Mouse (Mus musculus): ENCODE results near the gene Olfr994.

Olfr994 gene

DNA sequence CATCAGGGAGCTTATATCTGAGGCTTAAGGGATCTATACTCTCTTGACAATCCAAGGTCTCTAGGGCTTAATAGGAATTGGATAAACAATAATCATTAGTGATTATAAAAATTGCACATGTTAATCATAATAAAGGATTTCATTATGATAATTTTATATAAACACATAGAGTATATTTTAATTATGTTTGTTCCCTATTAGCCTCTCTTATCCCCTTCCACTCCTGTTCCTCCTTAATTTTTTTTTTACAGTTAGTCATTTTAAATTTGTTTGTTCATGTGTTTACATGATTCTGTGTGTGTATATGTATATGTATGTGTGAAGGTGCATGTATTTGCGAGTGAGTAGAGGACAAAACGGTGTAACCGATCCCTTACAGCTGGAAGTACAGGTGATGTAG, at the start of gene Olfr994:
Gene Olfr994, minus strand, starts transcription at position 101 of the 400 bp plus-strand sequence.
- no peak for DNase-seq (ENCODE audit: low spot score)

DNA sequence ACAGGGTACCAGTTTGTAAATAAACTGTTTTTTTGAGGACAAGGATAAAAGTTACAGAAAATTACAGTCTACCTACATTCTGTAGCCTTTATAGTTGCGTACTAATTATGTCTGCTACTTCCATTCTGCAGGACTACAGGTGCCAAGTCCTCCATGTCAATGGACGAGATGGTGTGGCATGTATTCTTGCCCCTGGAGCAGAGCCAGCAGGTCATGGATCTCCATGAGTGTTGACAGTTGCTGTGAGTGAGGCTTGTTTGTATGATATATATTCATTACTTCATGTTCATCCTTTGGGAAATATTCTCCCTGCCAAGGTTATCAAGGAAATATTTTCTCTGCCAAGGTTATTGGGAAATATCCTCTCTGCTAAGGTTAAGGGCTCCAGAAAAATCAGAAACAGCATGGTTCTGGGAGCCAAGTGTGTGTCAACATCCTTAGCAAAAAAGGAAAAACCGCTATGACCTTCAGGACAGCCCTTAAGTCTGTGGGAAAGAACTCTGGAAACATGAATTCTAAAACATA, 30.6 kb upstream of the Olfr994 start:
- DNase-seq (ENCODE audit: low spot score) = no peak

DNA sequence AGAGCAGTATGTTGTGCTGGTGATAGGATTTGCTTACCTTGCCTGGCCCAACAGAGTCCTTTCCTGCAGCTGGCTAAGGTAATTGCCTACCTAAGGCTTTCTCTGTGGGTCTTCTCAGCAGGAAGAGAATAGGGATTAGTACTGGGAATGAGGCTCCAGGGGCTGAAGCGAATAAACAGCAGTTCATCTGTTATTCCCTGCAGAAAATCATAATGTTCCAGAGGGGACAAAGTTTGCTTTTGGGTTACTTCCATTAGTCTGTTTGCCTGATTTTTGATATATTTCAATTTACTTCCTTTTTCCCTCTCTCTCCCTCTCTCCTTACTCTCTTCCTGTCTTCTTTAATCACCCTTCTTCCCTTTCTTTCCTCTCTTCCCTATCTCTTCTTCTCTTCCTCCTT, 7.3 kb upstream of the Olfr994 start, which contains the start of gene Olfr995:
Gene Olfr995, minus strand, starts transcription at position 101 of the 400 bp plus-strand sequence.
- no peak for DNase-seq (ENCODE audit: low spot score)

DNA sequence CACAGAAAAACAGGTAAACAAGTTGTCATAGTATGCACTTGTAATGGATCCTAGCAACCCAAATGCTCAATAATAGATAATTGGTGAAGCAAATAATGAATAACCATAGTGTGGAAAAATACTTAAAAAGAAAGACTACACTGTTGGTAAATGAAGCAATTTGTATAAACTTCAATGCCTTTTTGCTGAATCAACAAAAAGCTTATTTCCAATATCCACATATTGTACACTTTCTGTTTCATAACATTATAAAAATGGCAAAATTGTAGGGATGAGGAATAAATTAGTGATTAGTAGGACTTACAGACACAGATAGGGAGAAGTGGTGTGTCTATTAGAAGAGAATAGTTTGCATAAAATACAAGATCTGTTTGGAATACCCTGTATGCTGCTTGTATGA, 6.3 kb upstream of the Olfr994 start:
- DNase-seq (ENCODE audit: low spot score) = no peak

DNA sequence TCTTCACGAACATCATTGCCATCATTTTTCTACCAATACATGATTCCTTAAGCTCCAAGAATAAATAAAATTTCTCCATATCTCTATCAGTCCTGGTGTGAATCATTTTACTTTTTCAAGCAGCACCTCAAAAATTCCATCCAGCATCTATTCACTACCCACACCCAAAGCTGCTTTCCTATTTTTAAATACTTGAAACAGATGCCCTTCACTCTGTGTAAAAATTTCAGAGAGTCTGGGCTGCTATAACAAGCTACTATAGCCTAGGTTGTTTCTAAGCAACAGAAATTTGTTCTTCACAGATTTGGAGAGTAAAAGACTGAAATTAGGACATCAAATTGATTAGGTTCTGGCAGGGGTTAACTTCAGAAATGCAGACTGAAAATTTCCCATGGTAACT, 10.4 kb downstream of the Olfr994 start:
- DNase-seq (ENCODE audit: low spot score) = no peak

DNA sequence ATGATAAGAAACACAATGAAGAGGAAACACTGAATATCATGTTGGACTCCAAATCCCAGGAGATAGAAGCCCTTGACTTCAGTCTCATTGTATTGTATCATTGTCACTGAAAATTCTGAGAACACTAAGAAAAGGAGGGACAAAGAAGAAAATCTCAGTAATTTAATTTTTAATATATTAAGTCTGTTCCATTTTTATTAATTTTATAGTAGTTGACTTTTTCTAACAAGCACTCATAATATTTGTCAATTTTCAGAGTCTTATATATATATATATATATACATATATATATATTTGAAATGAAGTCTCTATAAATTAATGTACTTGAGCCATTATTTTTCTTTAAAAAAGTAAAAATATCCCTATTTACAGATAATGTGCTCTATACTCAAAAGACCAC, 21.5 kb downstream of the Olfr994 start, which contains the start of gene Olfr993:
Gene Olfr993, minus strand, starts transcription at position 101 of the 400 bp plus-strand sequence.
- DNase-seq (ENCODE audit: low spot score) = no peak

DNA sequence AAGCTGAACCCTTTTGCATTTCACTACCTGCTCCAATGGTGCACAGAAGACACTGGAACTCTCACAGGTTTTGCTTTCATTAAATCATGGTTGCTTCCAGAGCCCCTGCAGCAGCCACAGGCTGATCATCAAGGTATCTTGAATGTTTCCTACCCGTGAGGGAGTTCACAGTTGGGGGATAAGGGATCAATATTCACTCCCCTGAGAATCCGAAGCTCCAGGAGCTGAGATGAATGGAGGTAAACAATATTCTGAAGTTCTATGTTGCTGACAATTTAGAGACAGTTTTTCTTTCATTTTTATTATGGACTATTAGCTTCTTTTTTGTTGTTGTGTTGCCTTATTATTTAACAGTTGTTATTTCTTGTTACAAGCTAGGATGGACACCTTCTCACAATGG, 26.9 kb downstream of the Olfr994 start, which contains the start of gene Olfr992:
Gene Olfr992, minus strand, starts transcription at position 101 of the 400 bp plus-strand sequence.
- DNase-seq (ENCODE audit: low spot score) = no peak

Data from urinary bladder, postnatal 25 days (tissue).